Comparison of ENCODE assay signal across 10 mouse cellular contexts in the genomic region with DNA sequence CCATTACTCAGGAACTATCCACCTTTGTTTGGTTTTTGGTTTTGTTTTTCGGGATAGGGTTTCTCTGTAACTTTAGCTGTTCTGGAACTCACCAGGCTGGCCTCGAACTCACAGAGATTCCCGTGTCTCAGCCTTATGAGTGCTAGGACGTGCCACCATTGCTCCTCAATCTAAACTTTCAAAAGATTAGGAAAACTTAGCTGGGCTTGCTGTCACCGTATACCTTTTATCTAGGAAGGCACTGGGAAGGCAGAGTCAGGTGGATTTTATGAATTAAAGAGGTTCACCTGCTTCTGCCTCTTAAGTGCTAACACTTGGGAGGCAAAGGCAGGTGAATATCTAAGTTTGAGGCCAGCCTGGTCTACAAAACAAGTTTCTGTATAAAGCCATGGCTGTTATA. TPM values are rescaled to one million over a fixed set of nuclear protein-coding genes. Genes with fewer than 3 reads are reported as not detected.
DNase-seq lines count a peak whose midpoint lies in the region; ATAC-seq and TF ChIP-seq lines count a peak whose summit lies in the region.
"Had no signal": no experiment of that assay in that cellular context is flagged by ENCODE, and none has a peak within 500 bp of the region (broad histone marks: within the 10 kb centered on the region; RNA-seq: fewer than 3 reads in every experiment).

No protein-coding gene starts in this region.

- no peaks in the 10 kb centered on the region for H3K9me3 ChIP-seq in embryonic facial prominence, embryonic 14.5 days (ENCODE audit: control insufficient read depth, low read length)
- H3K9me3 ChIP-seq in intestine, embryonic 15.5 days: no peaks in the 10 kb centered on the region
- H3K9me3 ChIP-seq in neural tube, embryonic 12.5 days: no peaks in the 10 kb centered on the region

- H3K27ac ChIP-seq in liver, adult 2 months (replicated peaks; ENCODE audit: insufficient read depth, low read depth, low read length): peak overlapping the region; percentile 81
- H3K27ac ChIP-seq in embryonic facial prominence, embryonic 14.5 days (replicated peaks; ENCODE audit: low read depth, low read length): peak overlapping the region; percentile 99
- peak overlapping the region; percentile 97 for H3K27ac ChIP-seq in intestine, embryonic 15.5 days
- H3K27ac ChIP-seq in neural tube, embryonic 12.5 days: peak overlapping the region; percentile 96; the same call in 1 of the 2 replicates

- H3K4me1 ChIP-seq in liver, adult 2 months (ENCODE audit: control insufficient read depth, insufficient read depth, low read length): peaks cover 18% of the 10 kb centered on the region
- H3K4me1 ChIP-seq in embryonic facial prominence, embryonic 14.5 days (ENCODE audit: control insufficient read depth, insufficient read depth, low read length): peaks cover 18% of the 10 kb centered on the region
- peaks cover 14% of the 10 kb centered on the region for H3K4me1 ChIP-seq in intestine, embryonic 15.5 days (replicated peaks)
- H3K4me1 ChIP-seq in neural tube, embryonic 12.5 days: peaks cover 18% of the 10 kb centered on the region

- no peak for DNase-seq in liver, adult 2 months (ENCODE audit: extremely low read depth, low read depth, low spot score)
- DNase-seq in liver: no peak
- DNase-seq in embryonic facial prominence, embryonic 14.5 days (ENCODE audit: low spot score): no peak
- no peak for DNase-seq in layer of hippocampus, postnatal 10 days (ENCODE audit: low spot score in 2 of 2)
- no peak for DNase-seq in left cerebral cortex, postnatal 25 days (ENCODE audit: low spot score in 2 of 2)
- DNase-seq in lung, postnatal 4 days: no peak
- DNase-seq: layer of hippocampus, adult 9-11 months had no signal

- H3K4me3 ChIP-seq in liver, adult 2 months (ENCODE audit: insufficient read depth, low read depth, low read length): no peak overlapping the region
- H3K4me3 ChIP-seq in embryonic facial prominence, embryonic 14.5 days (ENCODE audit: low read depth, low read length): peak overlapping the region; percentile 96
- H3K4me3 ChIP-seq in intestine, embryonic 15.5 days (replicated peaks): peak overlapping the region; percentile 100
- H3K4me3 ChIP-seq in neural tube, embryonic 12.5 days: peak overlapping the region; percentile 98

- no peaks in the 10 kb centered on the region for H3K36me3 ChIP-seq in liver, adult 2 months (ENCODE audit: control insufficient read depth, insufficient read depth, low read length)
- H3K36me3 ChIP-seq in embryonic facial prominence, embryonic 14.5 days (ENCODE audit: control insufficient read depth, insufficient read depth, low read length): peaks cover 8% of the 10 kb centered on the region; the same call in 1 of the 2 replicates
- no peaks in the 10 kb centered on the region for H3K36me3 ChIP-seq in intestine, embryonic 15.5 days
- H3K36me3 ChIP-seq in neural tube, embryonic 12.5 days: no peaks in the 10 kb centered on the region

- peaks cover 28% of the 10 kb centered on the region; the same call in 1 of the 2 replicates for H3K79me2 ChIP-seq in liver, adult 2 months (ENCODE audit: control insufficient read depth, insufficient read depth, low read length)

- WGBS in liver, adult 2 months: 34% methylated on average over 5 of the region's 5 CpGs
- WGBS in embryonic facial prominence, embryonic 14.5 days: 34% methylated on average over 5 of the region's 5 CpGs
- WGBS in intestine, embryonic 15.5 days: 30% methylated on average over 5 of the region's 5 CpGs
- 45% methylated on average over 5 of the region's 5 CpGs for WGBS in neural tube, embryonic 12.5 days

- peak overlapping the region; percentile 81 for H3K4me2 ChIP-seq in embryonic facial prominence, embryonic 14.5 days (ENCODE audit: low read depth, low read length)
- peak overlapping the region; percentile 61 for H3K4me2 ChIP-seq in intestine, embryonic 15.5 days (replicated peaks)
- peak overlapping the region; percentile 88 for H3K4me2 ChIP-seq in neural tube, embryonic 12.5 days (replicated peaks)

- TF ChIP-seq POLR2A in liver, adult 2 months (IDR thresholded peaks at IDR 0.05; ENCODE audit: extremely low read depth, insufficient read depth, low read length): no peak

- TF ChIP-seq CTCF in liver, adult 2 months (IDR thresholded peaks at IDR 0.05; ENCODE audit: low read depth, low read length): no peak

- H3K9ac ChIP-seq in liver, adult 2 months (ENCODE audit: low read depth, low read length): peak overlapping the region; percentile 37; the same call in 1 of the 2 replicates
- peak overlapping the region; percentile 99 for H3K9ac ChIP-seq in embryonic facial prominence, embryonic 14.5 days (ENCODE audit: low read depth, low read length)
- peak overlapping the region; percentile 100 for H3K9ac ChIP-seq in intestine, embryonic 15.5 days
- H3K9ac ChIP-seq in neural tube, embryonic 12.5 days: peak overlapping the region; percentile 99; the same call in 1 of the 2 replicates

- no peaks in the 10 kb centered on the region for H3K27me3 ChIP-seq in liver, adult 2 months (ENCODE audit: control insufficient read depth, insufficient read depth, low read length)
- H3K27me3 ChIP-seq in embryonic facial prominence, embryonic 14.5 days (replicated peaks; ENCODE audit: control insufficient read depth, insufficient read depth, low read length): no peaks in the 10 kb centered on the region
- H3K27me3 ChIP-seq in intestine, embryonic 15.5 days (replicated peaks): no peaks in the 10 kb centered on the region
- no peaks in the 10 kb centered on the region for H3K27me3 ChIP-seq in neural tube, embryonic 12.5 days (replicated peaks)

- intact Hi-C loops in left cerebral cortex, postnatal 25 days (cut with DNase I): no loop called here

- no peak for ATAC-seq in embryonic facial prominence, embryonic 14.5 days (ENCODE audit: low read depth)
- no peak for ATAC-seq in intestine, embryonic 15.5 days
- ATAC-seq in neural tube, embryonic 12.5 days (ENCODE audit: low FRiP score, low read depth): no peak

RNA-seq across cellular contexts. Expression of a gene that starts 0.8 kb away (rescaled TPM):
- total RNA-seq in liver, adult 2 months (2014; rRNA removed): 17.9 and 20.1 TPM in 2 replicates
- 2.5 and 4.6 TPM in 2 replicates for polyA plus RNA-seq in liver, adult 2 months (2012; rRNA removed)
- polyA plus RNA-seq in embryonic facial prominence, embryonic 14.5 days (2014; fragmentation: Nextera tagmentation; extraction: Ambion mirVana): 88.8 and 91.4 TPM in 2 replicates
- 85.9 and 103 TPM in 2 replicates for polyA plus RNA-seq in intestine, embryonic 15.5 days (2015; fragmentation: Nextera tagmentation; extraction: Ambion mirVana)
- polyA plus RNA-seq in neural tube, embryonic 12.5 days (2016; fragmentation: Nextera tagmentation; extraction: Ambion mirVana): 138 and 152 TPM in 2 replicates
- 100 to 1,000 TPM; 127 to 142 TPM for total RNA-seq in layer of hippocampus, postnatal 10 days (2021)
- 100 to 1,000 TPM; 108 to 120 TPM for total RNA-seq in left cerebral cortex, postnatal 25 days (2021)

RNA-seq across cellular contexts. Expression of a gene that starts 5.2 kb away (rescaled TPM):
- total RNA-seq in liver, adult 2 months (2014; rRNA removed): 28.0 and 30.0 TPM in 2 replicates
- polyA plus RNA-seq in liver, adult 2 months (2012; rRNA removed): 47.6 and 56.5 TPM in 2 replicates
- polyA plus RNA-seq in embryonic facial prominence, embryonic 14.5 days (2014; fragmentation: Nextera tagmentation; extraction: Ambion mirVana): 24.0 and 28.4 TPM in 2 replicates
- 22.0 and 23.0 TPM in 2 replicates for polyA plus RNA-seq in intestine, embryonic 15.5 days (2015; fragmentation: Nextera tagmentation; extraction: Ambion mirVana)
- 31.0 and 36.2 TPM in 2 replicates for polyA plus RNA-seq in neural tube, embryonic 12.5 days (2016; fragmentation: Nextera tagmentation; extraction: Ambion mirVana)
- 10 to 100 TPM; 74.1 to 83.6 TPM for total RNA-seq in layer of hippocampus, postnatal 10 days (2021)
- 100 to 1,000 TPM; 138 to 144 TPM for total RNA-seq in left cerebral cortex, postnatal 25 days (2021)

RNA-seq across cellular contexts. Expression of a gene that starts 41.0 kb away (rescaled TPM):
- 0.67 TPM in 1 of 2 replicates, not detected in the other for total RNA-seq in liver, adult 2 months (2014; rRNA removed)
- polyA plus RNA-seq in liver, adult 2 months (2012; rRNA removed): 0.16 and 0.49 TPM in 2 replicates
- polyA plus RNA-seq in embryonic facial prominence, embryonic 14.5 days (2014; fragmentation: Nextera tagmentation; extraction: Ambion mirVana): 0.38 TPM in 1 of 2 replicates, not detected in the other
- polyA plus RNA-seq in intestine, embryonic 15.5 days (2015; fragmentation: Nextera tagmentation; extraction: Ambion mirVana): 44.6 and 53.2 TPM in 2 replicates
- polyA plus RNA-seq in neural tube, embryonic 12.5 days (2016; fragmentation: Nextera tagmentation; extraction: Ambion mirVana): not detected in 2 replicates
- not detected for total RNA-seq in layer of hippocampus, postnatal 10 days (2021)
- not detected for total RNA-seq in left cerebral cortex, postnatal 25 days (2021)
- polyA plus RNA-seq: brain, embryonic 14.5 days had no signal

Comparison
In these comparisons a context has a peak if more than half of its experiments do, and no peak if none do; other contexts are left out.
1. H3K9ac ChIP-seq: peak in every context shown above with its lines; median percentile 100 in intestine, embryonic 15.5 days; 99 in embryonic facial prominence, embryonic 14.5 days; 99 in neural tube, embryonic 12.5 days; 37 in liver, adult 2 months.
2. RNA of a gene that starts 0.8 kb away (polyA plus RNA-seq): 138 to 152 TPM in neural tube, embryonic 12.5 days, 85.9 to 103 TPM in intestine, embryonic 15.5 days and 88.8 to 91.4 TPM in embryonic facial prominence, embryonic 14.5 days; 2.5 to 4.6 TPM in liver, adult 2 months; every median in the first group is over 10 times any median in the second.
3. RNA of a gene that starts 41.0 kb away (polyA plus RNA-seq): 44.6 to 53.2 TPM in intestine, embryonic 15.5 days; 0.16 to 0.49 TPM in liver, adult 2 months, 0.38 TPM in embryonic facial prominence, embryonic 14.5 days and not detected in neural tube, embryonic 12.5 days; every median in the first group is over 10 times any median in the second.
4. Peak in every context shown above with its lines, with median percentiles within 50 percentile points of each other: H3K27ac ChIP-seq and H3K4me2 ChIP-seq.